Mouse (Mus musculus): Measurements from ENCODE around the gene Etv6. TPM values are rescaled to one million over a fixed set of nuclear protein-coding genes. Genes with fewer than 3 reads are reported as not detected.

The Etv6 gene
- total RNA-seq, 2 experiments from 2014 or later, result 6.1 to 6.7 TPM

DNA sequence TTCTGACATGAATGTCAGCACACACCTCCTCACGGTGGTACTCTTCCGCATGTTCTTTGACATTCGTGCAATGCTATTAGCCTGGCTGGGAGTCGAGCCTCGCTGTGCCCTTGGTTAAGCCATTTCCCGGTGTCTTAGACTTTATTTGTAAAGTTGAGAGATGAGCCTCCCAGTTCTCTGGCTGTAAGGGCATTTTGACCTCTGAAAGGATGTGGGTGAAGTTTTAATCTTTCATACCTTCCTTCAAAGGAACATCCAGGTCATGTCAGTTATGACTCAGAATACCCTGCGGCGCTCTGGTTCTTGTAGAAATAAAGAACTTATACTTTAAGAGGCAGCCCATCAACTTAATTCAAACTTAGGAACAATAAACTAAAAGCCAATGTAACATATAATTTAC is 32.0 kb downstream of the Etv6 start:
- no peak for DNase-seq
- intact Hi-C loops (cut with DNase I), result no loop called here

DNA sequence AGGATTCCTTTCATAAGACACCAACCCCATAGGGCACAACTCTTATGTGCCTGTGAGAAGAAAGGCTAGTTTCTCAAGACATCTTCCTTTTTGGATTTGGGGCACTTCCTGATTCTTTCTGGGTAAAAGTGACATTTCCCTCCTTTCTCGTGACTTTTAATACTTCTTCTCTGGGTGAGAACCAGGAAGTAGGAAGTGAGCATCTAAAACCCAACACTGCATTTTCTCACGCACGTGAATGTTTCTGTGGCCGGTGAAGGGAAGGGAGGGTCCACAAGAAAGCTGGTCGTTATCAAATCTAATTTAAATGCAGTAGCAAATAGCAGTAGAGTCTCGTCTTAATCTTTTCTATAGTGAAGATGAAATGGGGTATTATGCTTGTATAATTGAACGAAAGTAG is 36.9 kb downstream of the Etv6 start:
- intact Hi-C loops (cut with DNase I), result no loop called here
- DNase-seq, result no peak

GRCm38 (mm10) chr6:134072906-134073305 is 37.4 kb downstream of the Etv6 start:
- intact Hi-C loops (cut with DNase I), result no loop called here
- DNase-seq, result no peak

DNA sequence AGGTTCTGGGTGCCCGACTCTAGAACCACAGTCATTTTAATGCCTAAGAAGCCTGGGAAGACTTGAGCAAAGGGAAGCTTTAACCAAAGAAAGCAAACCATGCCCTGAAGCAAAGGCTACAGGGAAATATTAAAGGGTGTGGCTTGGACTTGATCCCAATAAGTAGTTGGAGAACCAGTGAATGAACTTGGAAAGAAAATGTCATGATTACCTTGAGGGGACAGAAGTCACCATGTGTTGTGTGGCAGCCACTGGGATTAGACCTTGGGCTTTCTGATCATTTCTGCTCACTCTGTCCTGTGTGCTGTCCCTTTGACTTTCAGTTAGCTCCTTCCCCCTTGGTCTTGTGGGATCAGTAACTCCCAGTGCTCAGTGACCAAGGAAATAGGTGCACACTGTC is 38.9 kb downstream of the Etv6 start:
- intact Hi-C loops (cut with DNase I), result no loop called here
- no peak for DNase-seq

DNA sequence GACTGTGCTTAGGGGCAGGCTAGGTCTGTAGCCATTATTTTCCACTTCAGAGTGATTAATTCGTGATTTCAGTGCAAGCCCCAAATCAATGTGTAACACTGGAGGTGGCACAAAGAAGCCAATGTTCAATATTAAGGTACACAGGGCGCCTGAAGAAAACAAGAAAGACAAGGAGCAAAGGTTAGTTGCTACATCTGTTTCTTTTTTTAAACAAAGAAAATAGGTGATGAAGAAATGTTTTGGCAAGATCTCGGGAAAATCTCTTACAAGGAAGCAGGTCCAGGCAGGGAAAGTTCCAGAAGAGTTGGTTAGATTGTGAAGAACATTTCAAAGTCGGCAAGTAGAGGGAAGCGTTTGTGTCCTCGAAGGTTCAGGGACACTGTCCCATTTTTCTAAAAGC is 39.5 kb downstream of the Etv6 start:
- no peak for DNase-seq
- intact Hi-C loops (cut with DNase I), result no loop called here

GRCm38 (mm10) chr6:134078016-134078415 is 42.5 kb downstream of the Etv6 start:
- no peak for DNase-seq
- intact Hi-C loops (cut with DNase I), result no loop called here

DNA sequence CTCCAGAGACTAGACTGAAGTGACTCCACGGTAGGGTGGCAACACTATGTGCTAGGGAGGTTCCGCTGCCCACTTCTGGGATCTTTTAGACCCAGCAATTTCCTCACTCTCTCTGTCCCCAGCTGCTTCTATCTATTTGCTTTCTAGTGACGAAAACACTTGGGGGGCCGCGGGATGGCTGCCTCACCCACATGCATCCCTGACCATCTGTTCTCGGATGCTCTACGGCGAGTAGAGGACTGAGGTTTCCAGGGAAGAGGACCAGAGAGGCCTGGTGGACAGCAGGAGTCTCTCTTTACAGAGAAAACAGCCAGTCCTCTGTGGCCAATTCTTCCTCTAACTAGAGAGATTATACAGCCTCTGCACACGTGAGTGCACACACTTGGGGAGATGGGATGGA is 43.6 kb downstream of the Etv6 start:
- intact Hi-C loops (cut with DNase I), result no loop called here
- no peak for DNase-seq

- intact Hi-C loops (cut with DNase I), result no loop called here
- no peak for DNase-seq
Observed at GRCm38 (mm10) chr6:134079563-134079962, 44.1 kb downstream of the Etv6 start.

GRCm38 (mm10) chr6:134080946-134081345 is 45.4 kb downstream of the Etv6 start:
- intact Hi-C loops (cut with DNase I), result no loop called here
- no peak for DNase-seq

DNA sequence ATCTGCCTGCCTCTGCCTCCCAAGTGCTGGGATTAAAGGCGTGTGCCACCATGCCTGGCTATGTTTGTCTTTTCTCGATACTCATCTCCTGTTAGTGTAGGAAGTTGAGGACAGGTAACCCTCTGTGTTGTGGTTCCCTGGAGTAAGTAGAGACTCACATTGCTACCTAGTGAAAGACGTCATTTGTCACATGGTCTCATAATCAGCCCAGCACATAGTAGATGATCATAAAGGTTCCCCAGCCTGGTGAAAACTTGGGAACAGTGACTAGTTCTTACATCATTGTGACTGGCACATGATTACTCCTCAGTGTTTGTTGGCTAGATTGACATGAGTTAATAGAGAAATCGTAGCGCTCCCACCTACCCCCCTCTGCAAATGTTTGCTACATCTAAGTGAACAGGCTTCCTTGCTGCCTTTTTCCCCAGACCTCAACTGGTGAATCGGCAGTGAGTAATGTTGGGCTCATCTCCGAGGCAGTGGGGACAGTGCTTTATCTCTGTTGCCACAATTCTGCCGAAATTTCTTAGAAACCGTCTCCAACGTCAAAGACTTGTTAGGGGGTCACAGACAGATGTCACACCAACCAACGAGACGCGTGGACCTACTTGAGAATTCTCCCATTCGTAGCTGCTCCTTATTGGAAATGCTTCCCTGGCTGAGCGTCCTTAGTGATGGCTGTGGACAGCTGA is 46.9 kb downstream of the Etv6 start:
- intact Hi-C loops (cut with DNase I), result no loop called here
- DNase-seq, result no peak

DNA sequence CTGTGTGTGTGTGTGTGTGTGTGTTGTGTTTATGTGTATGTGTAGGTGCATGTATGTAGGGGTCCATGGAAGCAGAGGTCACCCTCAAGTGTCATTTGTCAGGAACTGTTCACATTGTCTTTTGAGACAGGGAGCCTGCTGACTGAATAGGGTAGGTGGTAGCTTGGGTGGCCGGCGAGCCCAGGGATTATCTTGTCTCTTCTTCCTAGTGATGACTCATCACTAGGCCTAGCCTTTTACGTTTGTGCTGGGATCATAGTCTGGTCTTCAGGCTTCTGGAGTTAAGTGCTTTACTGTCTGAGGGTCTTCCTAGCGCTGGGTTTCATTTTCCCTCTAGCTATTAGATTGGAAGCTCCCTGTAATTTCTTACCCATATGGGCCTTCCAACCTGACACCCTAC is 47.9 kb downstream of the Etv6 start:
- intact Hi-C loops (cut with DNase I), result no loop called here
- no peak for DNase-seq

- intact Hi-C loops (cut with DNase I), result no loop called here
Observed at GRCm38 (mm10) chr6:134086351-134086750, 50.9 kb downstream of the Etv6 start.

GRCm38 (mm10) chr6:134087709-134088108 is 52.2 kb downstream of the Etv6 start:
- no peak for DNase-seq
- intact Hi-C loops (cut with DNase I), result no loop called here

More at GRCm38 (mm10) chr6:134086351-134086750, 50.9 kb downstream of the Etv6 start:
- DNase-seq, result no peak

GRCm38 (mm10) chr6:134089671-134090377 is 54.3 kb downstream of the Etv6 start:
- intact Hi-C loops (cut with DNase I), result no loop called here
- DNase-seq, result no peak

DNA sequence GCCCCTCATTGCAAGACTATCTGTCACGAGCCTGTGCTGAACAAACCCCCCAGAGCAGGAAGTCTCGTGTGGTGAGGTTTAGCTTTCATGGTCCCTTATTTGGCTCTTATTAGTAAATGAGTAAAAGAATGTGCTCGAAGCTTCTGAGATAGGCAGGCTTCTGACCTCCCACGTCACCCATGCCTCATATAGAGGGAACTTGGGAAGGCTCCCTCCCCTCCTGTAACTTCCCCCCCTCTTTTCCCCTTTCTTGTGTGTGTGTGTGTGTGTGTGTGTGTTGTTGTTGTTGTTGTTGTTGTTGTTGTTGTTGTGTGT is 54.8 kb downstream of the Etv6 start:
- intact Hi-C loops (cut with DNase I), result no loop called here
- no peak for DNase-seq

GRCm38 (mm10) chr6:134090875-134091274 is 55.4 kb downstream of the Etv6 start:
- no peak for DNase-seq
- intact Hi-C loops (cut with DNase I), result no loop called here

- intact Hi-C loops (cut with DNase I), result no loop called here
Observed at GRCm38 (mm10) chr6:134091398-134091801, 55.9 kb downstream of the Etv6 start.

DNA sequence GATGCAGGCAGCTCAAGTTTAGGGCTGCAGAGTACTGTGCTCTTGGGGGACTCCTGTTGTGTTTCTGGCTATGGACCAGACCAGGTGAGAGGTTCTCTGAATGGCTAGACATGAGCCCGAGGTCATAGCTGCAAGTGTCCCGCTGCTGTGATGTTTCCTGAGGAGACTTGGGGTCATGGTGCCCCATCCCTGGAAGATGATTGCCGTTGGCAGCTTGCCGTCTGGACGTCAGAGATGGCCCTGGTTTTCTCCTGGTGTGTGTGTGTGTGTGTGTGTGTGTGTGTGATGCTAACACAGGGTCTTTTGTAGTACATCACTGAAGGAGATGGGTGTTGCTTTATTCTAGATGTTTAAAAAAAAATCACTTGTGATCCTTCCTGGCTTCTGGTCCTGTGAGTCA is 58.6 kb downstream of the Etv6 start:
- no peak for DNase-seq
- intact Hi-C loops (cut with DNase I), result no loop called here

More at GRCm38 (mm10) chr6:134091398-134091801, 55.9 kb downstream of the Etv6 start:
- no peak for DNase-seq

GRCm38 (mm10) chr6:134094620-134095019 is 59.1 kb downstream of the Etv6 start:
- intact Hi-C loops (cut with DNase I), result no loop called here
- DNase-seq, result no peak

DNA sequence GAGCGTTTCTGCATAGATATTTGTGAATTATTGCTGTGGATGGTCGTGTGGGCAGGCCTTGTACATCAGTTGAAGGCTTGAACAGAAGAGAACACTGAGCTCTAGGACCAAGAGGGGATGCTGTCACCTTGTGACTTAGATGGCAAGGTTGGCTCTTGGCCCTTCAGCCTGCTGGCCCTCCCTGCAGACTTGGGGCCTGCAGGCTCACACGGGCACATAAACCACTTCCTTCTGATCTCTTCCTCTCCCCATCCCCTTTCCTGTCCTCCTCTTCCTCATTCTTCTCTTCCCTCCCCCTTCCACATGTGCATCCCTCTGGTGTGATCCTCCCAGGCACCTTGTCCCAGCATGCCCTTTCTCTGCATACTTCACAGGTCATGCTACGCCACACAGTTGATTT is 60.1 kb downstream of the Etv6 start:
- intact Hi-C loops (cut with DNase I), result no loop called here
- DNase-seq, result no peak

GRCm38 (mm10) chr6:134099976-134100743 is 64.7 kb downstream of the Etv6 start:
- DNase-seq, result no peak
- intact Hi-C loops (cut with DNase I), result no loop called here

DNA sequence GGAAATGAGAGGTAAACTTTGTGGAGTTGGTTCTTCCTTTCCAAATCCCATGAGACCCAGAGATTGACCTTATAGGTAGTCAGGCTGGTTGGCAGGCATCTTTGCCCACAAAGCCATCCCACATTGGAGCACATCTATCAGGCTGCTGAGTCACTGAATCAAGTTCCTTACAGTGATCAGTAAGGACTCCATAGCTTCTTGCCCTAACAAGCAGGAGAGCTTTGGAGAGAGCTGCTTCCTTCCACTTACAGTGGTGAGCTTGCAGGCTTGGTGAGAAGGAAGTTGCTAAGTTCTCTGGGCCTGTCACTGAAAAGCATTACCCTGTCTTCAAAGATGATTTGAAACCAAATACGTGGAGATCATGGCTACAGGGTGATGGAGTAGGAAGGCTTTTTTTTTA is 66.9 kb downstream of the Etv6 start:
- DNase-seq, result no peak
- intact Hi-C loops (cut with DNase I), result no loop called here
